Mouse (Mus musculus) adipocyte (in vitro differentiated cells): ENCODE data around the gene Slc25a22.

Experiments used
- DNase-seq: peaks from one replicate; pipeline ENCODE4 v3.0.0-alpha.2; 2016; ENCODE audit warnings: low spot score

The Slc25a22 gene

GRCm38 (mm10) chr7:141472226-141472625 lies 34.5 kb upstream of the Slc25a22 start:
- DNase-seq, result peak; percentile 77

GRCm38 (mm10) chr7:141471236-141471635 lies 33.5 kb upstream of the Slc25a22 start:
- DNase-seq, result no peak

- DNase-seq, result no peak
Measured at GRCm38 (mm10) chr7:141470637-141470944, 32.9 kb upstream of the Slc25a22 start.

GRCm38 (mm10) chr7:141469901-141470636 lies 32.4 kb upstream of the Slc25a22 start:
- DNase-seq, result no peak

- no peak for DNase-seq
Measured at GRCm38 (mm10) chr7:141469352-141469751, 31.7 kb upstream of the Slc25a22 start.

GRCm38 (mm10) chr7:141468522-141469211 lies 31.0 kb upstream of the Slc25a22 start:
- peak; percentile 85 for DNase-seq

GRCm38 (mm10) chr7:141468164-141468521 lies 30.5 kb upstream of the Slc25a22 start:
- peak; percentile 63 for DNase-seq

GRCm38 (mm10) chr7:141467230-141468030 lies 29.7 kb upstream of the Slc25a22 start, which contains the start of gene Cd151:
Gene Cd151 (plus strand): TSS chr7:141467392.
- DNase-seq, result peak; percentile 86

GRCm38 (mm10) chr7:141466607-141467148 lies 29.0 kb upstream of the Slc25a22 start:
- no peak for DNase-seq

GRCm38 (mm10) chr7:141466045-141466394 lies 28.3 kb upstream of the Slc25a22 start:
- peak; percentile 63 for DNase-seq

- DNase-seq, result peak; percentile 56
Measured at GRCm38 (mm10) chr7:141465388-141466044, 27.8 kb upstream of the Slc25a22 start.

GRCm38 (mm10) chr7:141464603-141465201 lies 27.0 kb upstream of the Slc25a22 start:
- DNase-seq, result no peak

GRCm38 (mm10) chr7:141463824-141464602 lies 26.3 kb upstream of the Slc25a22 start:
- no peak for DNase-seq

- DNase-seq, result peak; percentile 78
Measured at GRCm38 (mm10) chr7:141462333-141462821, 24.7 kb upstream of the Slc25a22 start.

- DNase-seq, result peak; percentile 51
Measured at GRCm38 (mm10) chr7:141461521-141462332, 24.0 kb upstream of the Slc25a22 start.

GRCm38 (mm10) chr7:141460391-141461113 lies 22.9 kb upstream of the Slc25a22 start, which contains the start of gene Cracr2b:
Gene Cracr2b (plus strand): TSS chr7:141461094.
- peak; percentile 73 for DNase-seq

- DNase-seq, result no peak
Measured at GRCm38 (mm10) chr7:141460001-141460390, 22.3 kb upstream of the Slc25a22 start.

GRCm38 (mm10) chr7:141459301-141459711 lies 21.6 kb upstream of the Slc25a22 start:
- DNase-seq, result peak; percentile 37

GRCm38 (mm10) chr7:141458661-141459060 lies 21.0 kb upstream of the Slc25a22 start:
- DNase-seq, result no peak
